Mouse (Mus musculus): ENCODE data around the gene 6030468B19Rik.
"Not testable (repeated sequence)": the region's sequence is repeated elsewhere in the genome, so short reads cannot be mapped to it uniquely, and the experiment has no call there.

6030468B19Rik gene

GRCm38 (mm10) chr11:117779434-117780198 is 17.8 kb upstream of the 6030468B19Rik start:
- peak; percentile 78 for DNase-seq

DNA sequence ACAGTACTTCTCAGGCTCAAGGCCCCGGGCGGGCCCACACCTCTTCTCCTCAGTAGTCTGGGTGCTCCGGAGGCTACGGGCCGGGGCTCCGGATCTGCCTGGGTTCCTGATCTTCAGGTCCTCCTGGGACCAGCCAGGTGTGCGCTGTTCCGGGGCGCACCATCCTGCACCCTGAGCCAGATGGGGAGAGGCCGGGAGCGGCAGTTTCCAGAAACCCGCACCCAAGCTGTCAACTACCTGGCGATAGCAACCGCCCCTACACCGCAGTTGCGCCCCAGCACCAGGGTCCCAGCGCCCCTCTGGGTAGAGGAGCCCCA is 17.3 kb upstream of the 6030468B19Rik start:
- no peak for DNase-seq

DNA sequence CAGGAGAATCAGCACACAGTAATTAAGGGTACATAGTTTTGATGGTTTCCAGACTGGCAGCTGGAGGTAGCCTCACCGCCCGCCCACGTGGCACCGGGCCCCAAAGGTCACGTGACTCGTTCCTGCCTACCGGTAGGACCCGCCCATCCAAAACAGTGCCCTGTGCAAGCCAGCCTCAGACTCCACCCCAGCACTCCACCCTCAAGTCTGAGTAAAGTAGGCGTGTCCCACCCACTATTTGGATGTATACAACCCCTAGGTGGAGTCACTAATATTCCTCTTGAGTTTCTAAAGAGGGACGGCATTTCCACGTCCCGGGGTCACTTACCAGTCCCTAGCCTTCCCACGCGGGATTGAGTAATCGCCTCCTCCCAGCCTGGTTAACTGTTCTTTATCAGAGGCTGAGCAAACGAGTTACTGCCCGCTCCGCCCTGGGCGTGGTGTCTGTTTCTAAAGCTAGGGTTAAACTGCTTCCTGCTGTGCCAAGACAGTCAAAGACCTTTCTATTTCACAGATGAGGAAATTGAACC is 16.8 kb upstream of the 6030468B19Rik start:
- peak; percentile 91 for DNase-seq

GRCm38 (mm10) chr11:117781199-117781821 is 16.1 kb upstream of the 6030468B19Rik start:
- DNase-seq: peak; percentile 82

DNA sequence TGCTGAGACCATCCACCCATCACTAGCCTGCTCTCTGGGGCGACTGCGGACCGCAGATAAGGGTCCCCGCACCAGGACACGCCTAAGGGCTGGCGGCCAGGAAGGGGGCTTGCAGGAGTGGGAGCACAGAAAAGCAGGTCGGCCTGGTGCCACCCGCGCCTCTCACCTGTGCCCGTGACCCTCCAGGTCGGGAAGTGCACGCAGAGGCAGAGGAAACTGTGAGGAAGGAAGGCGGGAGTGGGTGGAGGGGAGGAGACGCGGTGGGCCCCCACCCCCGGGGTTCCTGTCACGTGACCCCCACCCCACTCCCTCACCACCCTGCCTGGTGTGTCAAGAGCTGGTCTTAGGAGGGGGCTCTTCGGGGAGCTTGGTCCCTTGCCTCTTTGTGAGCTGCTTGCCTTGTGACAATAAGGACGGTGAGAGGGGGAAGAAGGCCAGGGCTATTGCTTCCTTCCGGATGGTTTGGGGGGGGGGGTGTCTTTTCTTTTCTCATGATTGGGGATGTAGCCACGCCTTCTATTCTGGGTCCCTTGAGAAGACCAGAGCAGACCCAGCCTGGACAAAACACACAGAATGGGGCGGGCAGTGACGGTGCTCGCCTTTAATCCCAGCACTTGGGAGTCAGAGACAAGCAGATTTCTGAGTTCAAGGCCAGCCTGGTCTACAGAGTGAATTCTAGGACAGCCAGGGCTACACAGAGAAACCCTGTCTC is 15.3 kb upstream of the 6030468B19Rik start, which contains the start of the genes Tmc8 and Tmc6:
TSS of gene Tmc8 (plus strand) at position 84 of the 712 bp plus-strand sequence.
TSS of gene Tmc6 (minus strand) at position 206 of the 712 bp plus-strand sequence.
- peak; percentile 66 for DNase-seq

GRCm38 (mm10) chr11:117782705-117783034 is 14.8 kb upstream of the 6030468B19Rik start:
- no peak for DNase-seq

DNA sequence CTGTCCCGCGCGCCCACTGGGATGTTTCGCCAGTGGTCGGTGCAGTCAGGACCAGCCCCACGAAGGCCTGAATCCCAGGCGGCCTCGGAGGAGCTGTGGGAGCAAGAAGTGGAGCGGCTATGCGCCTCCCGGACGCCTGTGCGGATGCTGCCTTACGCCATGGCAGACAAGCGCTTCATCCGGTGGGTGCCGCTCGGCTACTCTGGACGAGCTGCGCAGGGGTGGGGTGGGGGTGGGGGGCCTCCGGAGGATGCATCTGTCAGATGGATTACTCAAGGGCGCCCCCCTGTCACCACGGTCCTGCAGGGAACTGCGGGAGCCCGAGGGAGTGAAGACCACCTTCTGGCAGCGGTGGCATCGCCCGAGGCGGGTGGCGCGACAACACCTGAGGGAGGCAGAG is 14.4 kb upstream of the 6030468B19Rik start:
- DNase-seq: peak; percentile 75

GRCm38 (mm10) chr11:117783683-117784309 is 13.7 kb upstream of the 6030468B19Rik start:
- DNase-seq: peak; percentile 32

DNA sequence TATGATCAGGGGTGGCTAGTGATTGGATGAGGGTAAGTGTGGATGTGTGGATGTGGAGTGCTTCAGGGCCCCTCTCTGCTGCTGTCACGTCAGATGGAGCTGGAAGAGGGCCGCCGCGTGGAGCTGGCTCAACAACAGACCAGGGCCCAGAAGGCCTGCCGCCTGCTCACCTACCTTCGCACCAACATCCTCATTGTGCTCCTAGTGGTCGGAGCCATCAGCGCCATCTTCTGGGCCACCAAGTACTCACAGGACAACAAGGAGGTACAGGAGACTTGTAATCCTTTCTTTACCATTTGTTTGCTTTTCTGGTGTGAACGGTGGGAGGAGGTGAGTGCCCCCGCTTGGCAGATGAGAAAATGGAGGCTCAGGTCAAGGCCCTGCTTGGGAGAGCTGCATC is 11.2 kb upstream of the 6030468B19Rik start:
- peak; percentile 75 for DNase-seq

DNA sequence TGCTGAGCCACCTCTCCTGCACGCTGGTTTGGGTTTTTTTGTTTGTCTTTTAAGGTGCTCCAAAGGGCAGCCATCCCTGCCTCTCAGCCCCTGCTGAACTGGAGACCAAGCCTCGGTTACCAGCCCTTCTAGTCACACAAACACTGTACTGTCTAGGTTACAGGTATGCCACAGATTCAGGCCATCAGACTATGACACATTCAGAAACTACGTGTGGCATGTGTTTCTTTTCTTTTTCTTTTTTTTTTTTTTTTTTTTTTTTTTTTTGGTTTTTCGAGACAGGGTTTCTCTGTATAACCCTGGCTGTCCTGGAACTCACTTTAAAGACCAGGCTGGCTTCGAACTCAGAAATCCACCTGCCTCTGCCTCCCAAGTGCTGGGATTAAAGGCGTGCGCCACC is 9.0 kb upstream of the 6030468B19Rik start:
- not testable (repeated sequence) for DNase-seq

- DNase-seq: peak; percentile 78
Measured at GRCm38 (mm10) chr11:117790286-117790685, 7.2 kb upstream of the 6030468B19Rik start.

DNA sequence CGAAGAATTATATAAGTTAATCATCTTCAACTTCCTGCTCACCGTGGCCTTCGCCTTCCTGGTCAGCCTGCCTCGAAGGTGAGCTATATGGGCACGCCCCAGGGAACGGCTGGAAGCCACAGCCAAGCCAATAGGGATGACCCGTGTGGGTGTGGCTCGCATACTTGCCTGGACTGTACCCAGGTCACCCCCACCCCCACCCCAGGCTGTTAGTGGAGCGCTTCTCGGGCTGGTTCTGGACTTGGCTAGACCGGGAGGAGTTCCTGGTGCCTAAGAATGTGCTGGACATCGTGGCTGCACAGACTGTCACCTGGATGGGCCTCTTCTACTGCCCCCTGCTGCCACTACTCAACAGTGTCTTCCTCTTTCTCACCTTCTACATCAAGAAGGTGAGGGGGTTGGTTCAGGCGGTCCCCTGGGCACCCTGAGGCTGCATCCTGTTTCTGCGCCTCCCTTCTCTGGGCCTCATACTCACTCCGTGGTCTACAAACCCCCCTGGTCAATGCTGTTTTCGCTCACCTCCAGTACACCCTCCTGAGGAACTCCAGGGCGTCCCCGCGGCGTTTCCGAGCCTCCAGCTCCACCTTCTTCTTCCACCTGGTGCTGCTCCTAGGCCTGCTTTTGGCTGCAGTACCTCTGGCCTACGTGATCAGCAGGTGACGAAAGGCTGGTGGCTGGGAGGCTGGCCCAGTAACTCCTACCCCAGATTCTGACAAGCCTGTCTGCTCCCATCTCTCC is 6.6 kb upstream of the 6030468B19Rik start:
- DNase-seq: no peak

GRCm38 (mm10) chr11:117791441-117791761 is 6.1 kb upstream of the 6030468B19Rik start:
- DNase-seq: no peak

DNA sequence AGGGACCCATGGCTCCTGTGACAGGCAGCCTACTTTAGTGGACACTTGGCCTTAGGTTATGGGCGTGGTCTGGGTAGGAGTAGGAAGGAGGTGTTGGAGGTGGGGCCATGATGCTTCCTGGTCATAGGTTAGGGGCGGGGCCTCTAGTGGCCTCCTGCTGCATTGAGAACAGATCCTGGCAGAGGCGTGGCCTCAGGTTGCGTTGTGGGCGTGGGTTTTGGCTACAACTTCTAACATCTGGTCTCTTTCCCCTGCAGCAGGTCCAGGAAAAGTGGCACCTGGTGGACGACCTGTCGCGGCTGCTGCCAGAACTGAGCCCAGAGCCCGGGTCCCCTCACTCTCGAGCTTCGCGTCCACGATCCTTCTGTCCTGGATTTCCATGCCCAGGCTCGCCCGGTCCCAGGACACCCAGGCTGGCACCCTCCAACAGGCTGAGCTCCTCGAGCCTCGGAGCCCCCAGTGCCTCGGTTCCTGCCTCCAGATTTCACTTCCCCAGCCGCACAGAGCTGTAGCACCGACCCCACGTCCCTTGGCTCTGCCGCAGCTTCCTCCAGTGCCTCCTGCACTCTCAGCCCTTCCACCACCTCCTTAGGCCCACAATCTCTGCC is 5.1 kb upstream of the 6030468B19Rik start:
- peak; percentile 77 for DNase-seq

GRCm38 (mm10) chr11:117794035-117794551 is 3.4 kb upstream of the 6030468B19Rik start:
- DNase-seq: no peak

DNA sequence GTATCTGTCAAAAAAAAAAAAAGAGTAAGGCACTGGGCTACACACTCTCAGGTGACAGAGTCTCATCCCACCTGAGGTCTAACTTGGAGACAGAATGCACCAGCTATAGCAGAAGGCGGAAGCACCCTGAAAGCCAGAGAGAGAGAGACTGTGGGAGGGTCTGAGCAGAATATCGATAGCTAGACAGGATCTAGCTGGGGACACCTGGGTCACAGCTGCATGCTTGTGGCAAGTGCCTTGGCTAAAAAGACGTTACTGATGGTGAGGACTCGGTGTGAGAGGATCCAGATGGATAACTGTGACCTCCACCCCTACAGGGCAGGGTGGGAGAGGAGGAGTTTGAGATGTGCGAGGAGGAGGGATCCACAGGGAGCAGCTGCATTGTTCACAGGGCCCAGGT is 506 bp upstream of the 6030468B19Rik start:
- DNase-seq: no peak

DNA sequence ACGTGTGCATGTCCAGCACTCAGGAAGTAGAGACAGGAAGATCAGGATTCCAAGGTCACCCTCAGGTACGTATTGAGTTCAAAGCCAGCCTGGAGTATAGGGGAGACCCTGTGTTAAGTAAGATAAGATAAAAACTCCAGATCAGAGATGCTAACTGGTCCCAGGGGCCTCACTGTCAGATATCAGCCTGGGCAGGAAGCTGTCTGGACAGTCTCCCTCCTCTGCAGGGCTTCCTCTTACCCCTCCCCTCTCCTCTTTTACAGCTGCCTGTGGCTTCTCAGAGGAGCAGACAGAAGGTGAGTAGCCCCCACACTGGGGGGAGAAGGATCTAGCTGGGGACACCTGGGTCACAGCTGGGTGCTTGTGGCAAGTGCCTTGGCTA is 691 bp downstream of the 6030468B19Rik start:
- DNase-seq: no peak

- DNase-seq: no peak
Measured at GRCm38 (mm10) chr11:117799174-117799573, 1.7 kb downstream of the 6030468B19Rik start.

- no peak for DNase-seq
Measured at GRCm38 (mm10) chr11:117800038-117800437, 2.6 kb downstream of the 6030468B19Rik start.

DNA sequence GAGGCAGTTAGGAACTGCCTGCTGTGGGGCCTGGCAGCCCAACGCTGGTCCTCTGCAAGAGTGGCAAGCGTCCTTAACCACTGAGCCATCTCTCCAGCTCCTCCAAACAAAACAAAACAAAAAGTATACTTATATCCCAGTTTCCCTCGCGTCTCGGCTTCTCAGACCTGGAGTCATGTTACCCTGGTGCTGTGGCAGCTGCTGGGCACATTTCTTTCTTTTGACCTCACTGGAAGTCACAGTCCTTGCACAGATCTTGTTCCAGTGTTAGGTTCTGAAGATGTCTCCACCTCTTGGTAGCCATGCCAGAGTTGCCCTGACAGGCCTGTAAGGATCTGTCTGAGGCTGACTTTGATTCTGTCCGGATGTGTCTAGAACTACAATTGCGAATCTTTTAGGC is 4.2 kb downstream of the 6030468B19Rik start:
- no peak for DNase-seq

- DNase-seq: no peak
Measured at GRCm38 (mm10) chr11:117803166-117803688, 5.8 kb downstream of the 6030468B19Rik start.

GRCm38 (mm10) chr11:117806781-117807180 is 9.3 kb downstream of the 6030468B19Rik start:
- DNase-seq: no peak

Measured in lung, postnatal 14 days (tissue).